Mouse (Mus musculus) heart, embryonic 10.5 days (tissue): ENCODE results near the gene Arfgap3. TPM values are rescaled to one million over a fixed set of nuclear protein-coding genes. Genes with fewer than 3 reads are reported as not detected.
"Not testable (repeated sequence)": the region's sequence is repeated elsewhere in the genome, so short reads cannot be mapped to it uniquely, and the experiment has no call there.

Experiments
- DNase-seq: peaks from one replicate; pipeline ENCODE4 v3.0.0-alpha.2; 2017; ENCODE audit warnings: low spot score
- H3K27ac ChIP-seq: fragments of 300-500 bp; sonication (generic); 2 replicates; pipeline ENCODE4 v1.5.1; 2016; ENCODE audit warnings: mild to moderate bottlenecking
- H3K27me3 ChIP-seq: fragments of 300-500 bp; sonication (generic); 2 replicates; pipeline ENCODE4 v1.6.1; 2016; ENCODE audit warnings: mild to moderate bottlenecking; ENCODE audit not compliant: poor library complexity, insufficient read depth, severe bottlenecking
- H3K36me3 ChIP-seq: fragments of 300-500 bp; sonication (generic); 2 replicates; pipeline ENCODE4 v1.6.1; 2016; ENCODE audit warnings: mild to moderate bottlenecking, moderate library complexity
- H3K4me1 ChIP-seq: fragments of 300-500 bp; sonication (generic); 2 replicates; pipeline ENCODE4 v1.6.1; 2016; ENCODE audit warnings: mild to moderate bottlenecking
- H3K4me3 ChIP-seq: fragments of 300-500 bp; sonication (generic); 2 replicates; pipeline ENCODE4 v1.5.1; 2016; ENCODE audit warnings: mild to moderate bottlenecking, moderate library complexity
- H3K9me3 ChIP-seq: fragments of 300-500 bp; sonication (generic); 2 replicates; pipeline ENCODE4 v1.6.1; 2016; ENCODE audit warnings: mild to moderate bottlenecking, moderate library complexity
- WGBS: fragments of 180-500 bp; shearing (Covaris S2); methylation state at CpG from one replicate; pipeline ENCODE4 v1.1.7; 2016; 5-methylcytosine and 5-hydroxymethylcytosine counted together
- polyA plus RNA-seq: library from polyadenylated mRNA; unstranded; fragments of >200 nt; fragmentation: Nextera tagmentation; extraction: Ambion mirVana; gene quantifications from 2 replicates; pipeline ENCODE4 v1.2.1, GENCODE M21; 2016

The Arfgap3 gene
- polyA plus RNA-seq, 1 experiment from 2014 or later = 25.8 TPM

- Histone ChIP-seq H3K36me3 (no peaks in the 10 kb centered on the region), H3K27me3 (no peaks in the 10 kb centered on the region)
- 67% methylated on average over 11 of the region's 11 CpGs for WGBS
These were observed 68.7 kb downstream of the Arfgap3 start for GRCm38 (mm10) chr15:83281303-83281702.

GRCm38 (mm10) chr15:83278579-83278978, 71.5 kb downstream of the Arfgap3 start:
- no peak for DNase-seq
- H3K4me1 ChIP-seq = no peaks in the 10 kb centered on the region
- 71% methylated on average over 5 of the region's 5 CpGs for WGBS

More at GRCm38 (mm10) chr15:83281303-83281702, 68.7 kb downstream of the Arfgap3 start:
- Histone ChIP-seq H3K9me3 (no peaks in the 10 kb centered on the region), H3K27ac (peak overlapping the region; percentile 13; the same call in 1 of the 2 replicates), H3K4me3 (no peak overlapping the region), H3K4me1 (peaks cover 3% of the 10 kb centered on the region; the same call in 1 of the 2 replicates)
- no peak for DNase-seq

GRCm38 (mm10) chr15:83277451-83277850, 72.6 kb downstream of the Arfgap3 start:
- no peaks in the 10 kb centered on the region for H3K27me3 ChIP-seq
- H3K27ac ChIP-seq = no peak overlapping the region
- no peak overlapping the region for H3K4me3 ChIP-seq
- H3K36me3 ChIP-seq = no peaks in the 10 kb centered on the region
- no peak for DNase-seq
- WGBS = 79% methylated on average over 4 of the region's 4 CpGs
- no peaks in the 10 kb centered on the region for H3K4me1 ChIP-seq
- no peaks in the 10 kb centered on the region for H3K9me3 ChIP-seq

More at GRCm38 (mm10) chr15:83278579-83278978, 71.5 kb downstream of the Arfgap3 start:
- Histone ChIP-seq H3K27ac (no peak overlapping the region), H3K36me3 (no peaks in the 10 kb centered on the region), H3K4me3 (no peak overlapping the region), H3K9me3 (no peaks in the 10 kb centered on the region), H3K27me3 (no peaks in the 10 kb centered on the region)

DNA sequence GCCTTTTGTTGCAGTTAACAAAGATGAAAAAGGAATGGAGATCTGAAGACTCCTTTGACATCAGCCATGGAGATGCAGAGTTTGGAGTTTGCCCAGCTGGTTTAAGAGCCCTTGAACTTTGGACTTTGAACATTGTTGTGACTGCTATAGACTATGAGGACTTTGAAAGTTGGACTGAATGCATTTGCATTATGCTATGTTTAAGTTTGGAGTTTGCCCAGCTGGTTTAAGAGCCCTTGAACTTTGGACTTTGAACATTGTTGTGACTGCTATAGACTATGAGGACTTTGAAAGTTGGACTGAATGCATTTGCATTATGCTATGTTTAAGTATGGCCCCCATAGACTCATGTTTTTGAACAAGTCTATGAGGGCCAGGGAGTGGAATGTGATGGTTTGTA, 75.8 kb downstream of the Arfgap3 start:
- H3K9me3 ChIP-seq, H3K36me3 ChIP-seq, H3K27ac ChIP-seq, H3K4me1 ChIP-seq, DNase-seq, H3K27me3 ChIP-seq, H3K4me3 ChIP-seq: not testable (repeated sequence)

GRCm38 (mm10) chr15:83273017-83273416, 77.0 kb downstream of the Arfgap3 start:
- Histone ChIP-seq H3K4me3 (no peak overlapping the region), H3K27me3 (no peaks in the 10 kb centered on the region), H3K4me1 (peaks cover 4% of the 10 kb centered on the region; the same call in 1 of the 2 replicates), H3K27ac (no peak overlapping the region), H3K9me3 (no peaks in the 10 kb centered on the region), H3K36me3 (no peaks in the 10 kb centered on the region)
- no peak for DNase-seq
- WGBS = 89% methylated on average over 2 of the region's 2 CpGs

- H3K27me3 ChIP-seq, DNase-seq, H3K9me3 ChIP-seq, H3K27ac ChIP-seq, H3K4me1 ChIP-seq, H3K36me3 ChIP-seq, H3K4me3 ChIP-seq: not testable (repeated sequence)
- 25% methylated on average over 9 of the region's 9 CpGs for WGBS
These were observed 78.8 kb downstream of the Arfgap3 start for GRCm38 (mm10) chr15:83271221-83271620.

DNA sequence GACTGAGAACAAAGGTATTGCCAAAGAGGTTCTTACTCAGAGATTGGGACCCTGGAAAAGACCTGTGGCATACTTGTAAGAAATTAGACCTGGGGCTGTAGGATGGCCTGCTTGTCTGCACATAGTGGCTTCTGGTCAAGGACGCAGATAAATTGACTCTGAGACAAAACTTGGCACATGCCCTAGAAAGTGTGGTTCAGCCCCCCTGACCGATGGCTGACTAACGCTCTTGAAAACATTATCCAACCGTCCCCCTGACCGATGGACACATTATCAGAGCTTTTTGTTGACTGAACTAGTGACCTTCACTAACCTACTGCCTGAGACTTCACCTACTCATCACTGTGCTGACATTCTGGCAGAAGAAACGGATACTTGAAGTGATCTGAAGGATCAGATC, 80.1 kb downstream of the Arfgap3 start:
- H3K36me3 ChIP-seq, H3K9me3 ChIP-seq, H3K27ac ChIP-seq, H3K27me3 ChIP-seq, DNase-seq, H3K4me3 ChIP-seq, H3K4me1 ChIP-seq: not testable (repeated sequence)
- WGBS = 73% methylated on average over 6 of the region's 6 CpGs

- H3K27ac ChIP-seq, H3K4me1 ChIP-seq, DNase-seq, H3K27me3 ChIP-seq, H3K4me3 ChIP-seq, H3K36me3 ChIP-seq, H3K9me3 ChIP-seq: not testable (repeated sequence)
- WGBS = 52% methylated on average over 7 of the region's 7 CpGs
These were observed 81.6 kb downstream of the Arfgap3 start for GRCm38 (mm10) chr15:83268428-83268827.

DNA sequence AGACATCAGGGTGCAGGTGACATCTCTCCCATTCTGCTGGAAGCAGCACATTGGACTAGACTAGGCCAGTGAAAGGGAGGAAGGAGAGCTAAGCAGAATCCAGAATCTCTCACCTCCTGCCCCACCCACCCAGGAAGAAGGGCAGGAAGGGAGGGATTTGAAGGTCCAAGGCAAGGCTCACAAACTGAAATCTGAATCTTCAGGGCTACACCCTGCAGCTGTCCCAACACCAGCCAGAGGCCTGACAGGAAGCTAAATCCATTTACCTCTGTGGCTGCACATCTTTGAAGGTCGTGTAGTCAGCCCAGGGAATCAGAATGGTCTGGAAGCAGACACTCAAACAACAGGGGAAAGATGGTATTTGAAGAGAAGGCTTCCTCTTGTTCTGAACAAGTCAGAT, 84.8 kb downstream of the Arfgap3 start:
- Histone ChIP-seq H3K4me3 (no peak overlapping the region), H3K27me3 (no peaks in the 10 kb centered on the region), H3K36me3 (no peaks in the 10 kb centered on the region), H3K9me3 (no peaks in the 10 kb centered on the region), H3K4me1 (peaks cover 4% of the 10 kb centered on the region; the same call in 1 of the 2 replicates), H3K27ac (no peak overlapping the region)
- no peak for DNase-seq
- WGBS = 14% methylated on average over 1 of the region's 1 CpGs

GRCm38 (mm10) chr15:83263405-83263804, 86.6 kb downstream of the Arfgap3 start:
- 71% methylated on average over 5 of the region's 5 CpGs for WGBS
- Histone ChIP-seq H3K27ac (no peak overlapping the region), H3K36me3 (no peaks in the 10 kb centered on the region), H3K4me1 (peaks cover 3% of the 10 kb centered on the region; the same call in 1 of the 2 replicates), H3K9me3 (no peaks in the 10 kb centered on the region), H3K27me3 (no peaks in the 10 kb centered on the region), H3K4me3 (no peak overlapping the region)
- no peak for DNase-seq

DNA sequence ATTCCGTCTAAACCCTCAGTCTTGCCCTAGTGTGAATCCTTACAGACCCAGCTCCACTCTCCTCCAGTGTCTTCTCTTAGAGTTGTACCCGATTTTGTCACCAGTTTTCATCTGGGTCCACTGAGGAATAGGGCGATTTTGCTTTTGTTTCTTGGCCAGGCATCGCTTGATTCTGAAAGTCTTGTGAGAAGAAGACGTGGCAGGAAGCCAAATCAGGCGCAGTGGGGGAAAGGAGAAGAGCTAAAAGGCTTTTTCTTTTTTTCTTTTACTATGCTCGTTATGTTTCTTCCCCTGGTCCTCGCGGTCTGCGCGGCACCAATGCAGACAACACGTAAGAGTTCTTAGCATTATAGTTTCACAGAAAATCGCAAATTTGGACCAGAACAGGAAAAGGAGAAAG, 92.1 kb downstream of the Arfgap3 start:
- 84% methylated on average over 13 of the region's 13 CpGs for WGBS
- H3K4me1 ChIP-seq = peaks cover 3% of the 10 kb centered on the region; the same call in 1 of the 2 replicates
- peaks cover 8% of the 10 kb centered on the region; the same call in 1 of the 2 replicates for H3K27me3 ChIP-seq
- H3K36me3 ChIP-seq = no peaks in the 10 kb centered on the region
- no peak overlapping the region for H3K4me3 ChIP-seq
- H3K27ac ChIP-seq = no peak overlapping the region
- 0 out of 2 replicates have a peak, but pooled peaks cover 3% of the 10 kb centered on the region for H3K9me3 ChIP-seq
- DNase-seq = no peak

- no peaks in the 10 kb centered on the region for H3K36me3 ChIP-seq
- H3K9me3 ChIP-seq = 0 out of 2 replicates have a peak, but pooled peaks cover 3% of the 10 kb centered on the region
- WGBS = 73% methylated on average over 4 of the region's 4 CpGs
- DNase-seq = no peak
- peaks cover 5% of the 10 kb centered on the region for H3K4me1 ChIP-seq
- H3K27ac ChIP-seq = no peak overlapping the region
- H3K4me3 ChIP-seq = no peak overlapping the region
- H3K27me3 ChIP-seq = peaks cover 23% of the 10 kb centered on the region
These were observed 93.6 kb downstream of the Arfgap3 start for GRCm38 (mm10) chr15:83256491-83256890.

DNA sequence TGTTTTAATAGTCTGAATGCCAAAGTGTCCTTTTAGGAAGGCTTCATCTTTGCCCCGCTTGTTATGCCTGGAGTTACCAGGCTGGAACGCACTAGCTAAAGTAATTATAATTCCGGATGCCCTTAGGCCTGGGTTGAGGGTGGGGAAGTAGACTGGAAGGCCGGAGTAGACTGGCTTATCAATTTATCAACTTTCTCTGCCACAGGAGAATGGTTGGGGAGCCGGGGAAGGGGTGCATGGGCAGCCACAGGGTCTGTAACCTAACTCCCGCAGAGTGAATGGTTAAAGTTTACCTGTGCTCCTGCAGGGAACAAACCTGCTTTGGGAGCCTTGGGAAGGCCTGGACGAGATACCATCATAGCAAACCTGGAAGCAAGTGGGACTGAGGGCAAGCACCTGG, 94.1 kb downstream of the Arfgap3 start:
- Histone ChIP-seq H3K36me3 (no peaks in the 10 kb centered on the region), H3K9me3 (0 out of 2 replicates have a peak, but pooled peaks cover 3% of the 10 kb centered on the region), H3K4me3 (no peak overlapping the region), H3K27ac (no peak overlapping the region), H3K4me1 (peaks cover 10% of the 10 kb centered on the region), H3K27me3 (peaks cover 28% of the 10 kb centered on the region)
- no peak for DNase-seq
- 76% methylated on average over 7 of the region's 7 CpGs for WGBS

GRCm38 (mm10) chr15:83255191-83255782, 94.8 kb downstream of the Arfgap3 start:
- 0 out of 2 replicates have a peak, but pooled peaks cover 3% of the 10 kb centered on the region for H3K9me3 ChIP-seq

More at GRCm38 (mm10) chr15:83255191-83255782, 94.8 kb downstream of the Arfgap3 start:
- no peak for DNase-seq
- Histone ChIP-seq H3K36me3 (no peaks in the 10 kb centered on the region), H3K27me3 (peaks cover 35% of the 10 kb centered on the region), H3K4me3 (no peak overlapping the region), H3K4me1 (peaks cover 15% of the 10 kb centered on the region), H3K27ac (no peak overlapping the region)
- WGBS = 82% methylated on average over 4 of the region's 4 CpGs
